Mouse (Mus musculus) MEL (cell line): ENCODE results near the gene Gas2l2. TPM values are rescaled to one million over a fixed set of nuclear protein-coding genes. Genes with fewer than 3 reads are reported as not detected.

Source experiments
- DNase-seq: peaks from one replicate; pipeline ENCODE4 v3.0.0; 2011; ENCODE audit warnings: low read depth, low spot score
- H3K27ac ChIP-seq: 2 replicates; pipeline ENCODE4 v1.5.1; 2012; ENCODE audit warnings: low read depth, mild to moderate bottlenecking, control low read depth, low read length, moderate library complexity; ENCODE audit not compliant: control insufficient read depth
- H3K27me3 ChIP-seq, 2 experiments: fragments of 150-350 bp in 1 of 2; sonication (generic) in 1 of 2; 2 replicates each; pipeline ENCODE4 v1.6.1; 2012; ENCODE audit warnings: low read length in 2 of 2, mild to moderate bottlenecking in 2 of 2, improper control_type of control experiment in 1 of 2, moderate library complexity in 1 of 2; ENCODE audit not compliant: insufficient read depth in 2 of 2, control insufficient read depth in 1 of 2
- H3K36me3 ChIP-seq, 2 experiments: 2 replicates each; pipeline ENCODE4 v1.6.1; 2012 to 2014; ENCODE audit warnings: low read length in 2 of 2, improper control_type of control experiment in 1 of 2, inconsistent platforms in 1 of 2, mild to moderate bottlenecking in 1 of 2; ENCODE audit not compliant: insufficient read depth in 2 of 2, control insufficient read depth in 1 of 2
- H3K4me1 ChIP-seq, 2 experiments: fragments of 150-350 bp in 1 of 2; sonication (generic) in 1 of 2; 2 replicates each; pipeline ENCODE4 v1.6.1; 2012; ENCODE audit warnings: low read length in 2 of 2, improper control_type of control experiment in 1 of 2, mild to moderate bottlenecking in 1 of 2; ENCODE audit not compliant: insufficient read depth in 2 of 2, control insufficient read depth in 1 of 2
- H3K4me3 ChIP-seq, 2 experiments: fragments of 150-350 bp in 1 of 2; sonication (generic) in 1 of 2; 2 replicates each; pipeline ENCODE4 v1.5.1; 2012; ENCODE audit warnings: low read depth in 2 of 2, low read length in 2 of 2, mild to moderate bottlenecking in 2 of 2, moderate library complexity in 2 of 2, control low read depth in 1 of 2, improper control_type of control experiment in 1 of 2; ENCODE audit not compliant: control insufficient read depth in 1 of 2, insufficient read depth in 1 of 2
- H3K79me2 ChIP-seq: 2 replicates; pipeline ENCODE4 v1.6.1; 2012; ENCODE audit warnings: mild to moderate bottlenecking, low read length, moderate library complexity; ENCODE audit not compliant: control insufficient read depth, poor library complexity, insufficient read depth
- H3K9ac ChIP-seq: 2 replicates; pipeline ENCODE4 v1.6.1; 2012; ENCODE audit warnings: low read depth, mild to moderate bottlenecking, control low read depth, low read length, moderate library complexity; ENCODE audit not compliant: control insufficient read depth, poor library complexity, severe bottlenecking
- H3K9me3 ChIP-seq: fragments of 150-350 bp; sonication (generic); replicated peaks from 2 replicates; pipeline ENCODE4 v1.6.1; 2012; ENCODE audit warnings: mild to moderate bottlenecking, low read length, improper control_type of control experiment, moderate library complexity; ENCODE audit not compliant: insufficient read depth
- CHD1 ChIP-seq: IDR thresholded peaks from 2 replicates; pipeline ENCODE4 v1.6.1; 2012; ENCODE audit warnings: low read depth, mild to moderate bottlenecking, inconsistent platforms, low read length, improper control_type of control experiment
- CHD2 ChIP-seq: IDR thresholded peaks from 2 replicates; pipeline ENCODE4 v1.6.1; 2011; ENCODE audit warnings: low read length, improper control_type of control experiment
- CTCF ChIP-seq, 3 experiments: IDR thresholded peaks in 2 of 3; conservative IDR thresholded peaks in 1 of 3; 2 replicates each; pipeline ENCODE4 v1.5.1; 2011 to 2012; ENCODE audit warnings: low read length in 3 of 3, low read depth in 2 of 3, mild to moderate bottlenecking in 2 of 3, improper control_type of control experiment in 1 of 3, inconsistent platforms in 1 of 3, mixed read lengths in 1 of 3, moderate library complexity in 1 of 3; ENCODE audit not compliant: control insufficient read depth in 1 of 3, insufficient read depth in 1 of 3, poor library complexity in 1 of 3, severe bottlenecking in 1 of 3
- E2F4 ChIP-seq: IDR thresholded peaks from 2 replicates; pipeline ENCODE4 v1.6.1; 2011; ENCODE audit warnings: low read depth, low read length, improper control_type of control experiment, borderline replicate concordance
- EP300 ChIP-seq, 2 experiments: IDR thresholded peaks; 2 replicates each; pipeline ENCODE4 v1.6.1; 2011; ENCODE audit warnings: improper control_type of control experiment in 2 of 2, low read length in 2 of 2, low read depth in 1 of 2, mild to moderate bottlenecking in 1 of 2
- ETS1 ChIP-seq: IDR thresholded peaks from 2 replicates; pipeline ENCODE4 v1.6.1; 2012; ENCODE audit warnings: low read depth, mild to moderate bottlenecking, inconsistent platforms, low read length, improper control_type of control experiment, moderate library complexity
- HCFC1 ChIP-seq: IDR thresholded peaks from 2 replicates; pipeline ENCODE4 v1.6.1; 2012; ENCODE audit warnings: low read depth, mild to moderate bottlenecking, inconsistent platforms, low read length, improper control_type of control experiment, moderate library complexity
- KAT2A ChIP-seq: conservative IDR thresholded peaks from 2 replicates; pipeline ENCODE4 v1.6.1; 2012; ENCODE audit warnings: low read depth, low read length, improper control_type of control experiment, inconsistent platforms
- MAX ChIP-seq: IDR thresholded peaks from 2 replicates; pipeline ENCODE4 v1.6.1; 2011; ENCODE audit warnings: low read length, improper control_type of control experiment
- MXI1 ChIP-seq: IDR thresholded peaks from 2 replicates; pipeline ENCODE4 v1.6.1; 2011; ENCODE audit warnings: mild to moderate bottlenecking, low read depth, low read length, improper control_type of control experiment
- NELFE ChIP-seq: IDR thresholded peaks from 2 replicates; pipeline ENCODE4 v1.6.1; 2011; ENCODE audit warnings: low read depth, low read length, improper control_type of control experiment
- SMC3 ChIP-seq: IDR thresholded peaks from 2 replicates; pipeline ENCODE4 v1.6.1; 2011; ENCODE audit warnings: low read depth, low read length, improper control_type of control experiment
- TAL1 ChIP-seq: IDR thresholded peaks from 2 replicates; pipeline ENCODE4 v1.6.1; 2012; ENCODE audit warnings: mild to moderate bottlenecking, inconsistent platforms, low read length, moderate library complexity, mixed read lengths
- TCF12 ChIP-seq: IDR thresholded peaks from 2 replicates; pipeline ENCODE4 v1.6.1; 2014; ENCODE audit warnings: low read depth, mild to moderate bottlenecking, inconsistent platforms, low read length, improper control_type of control experiment, moderate library complexity
- UBTF ChIP-seq: IDR thresholded peaks from 2 replicates; pipeline ENCODE4 v1.6.1; 2012; ENCODE audit warnings: low read depth, mild to moderate bottlenecking, inconsistent platforms, low read length, improper control_type of control experiment, moderate library complexity, borderline replicate concordance; ENCODE audit not compliant: insufficient read depth
- USF1 ChIP-seq: IDR thresholded peaks from 2 replicates; pipeline ENCODE4 v1.6.1; 2014; ENCODE audit warnings: low read depth, mild to moderate bottlenecking, inconsistent platforms, low read length, improper control_type of control experiment, moderate library complexity
- USF2 ChIP-seq, 2 experiments: IDR thresholded peaks; 2 replicates each; pipeline ENCODE4 v1.6.1; 2011 to 2012; ENCODE audit warnings: improper control_type of control experiment in 2 of 2, low read length in 2 of 2, borderline replicate concordance in 1 of 2, inconsistent platforms in 1 of 2, low read depth in 1 of 2, mild to moderate bottlenecking in 1 of 2; ENCODE audit not compliant: insufficient read depth in 1 of 2
- ZKSCAN1 ChIP-seq: IDR thresholded peaks from 2 replicates; pipeline ENCODE4 v1.6.1; 2012; ENCODE audit warnings: low read depth, mild to moderate bottlenecking, inconsistent platforms, low read length, improper control_type of control experiment, moderate library complexity
- polyA plus RNA-seq, 2 experiments: library from polyadenylated mRNA; stranded (reverse) in 1 of 2; unstranded in 1 of 2; fragments of >175 nt in 1 of 2; fragments of >200 nt in 1 of 2; gene quantifications; 2 replicates each; pipeline versions ENCODE4 v1.2.1 to v1.2.4; 2012; ENCODE audit warnings: low replicate concordance in 2 of 2, low read depth in 1 of 2; ENCODE audit not compliant: insufficient read length in 2 of 2, insufficient read depth in 1 of 2, missing spikeins in 1 of 2
- total RNA-seq: library from RNA; depleted of rRNA; stranded (reverse); fragments of 300-350 nt; gene quantifications from 2 replicates; pipeline ENCODE4 v1.2.3, GENCODE M21; 2012

Gas2l2 gene
- total and polyA plus RNA-seq, 3 experiments = not detected

DNA sequence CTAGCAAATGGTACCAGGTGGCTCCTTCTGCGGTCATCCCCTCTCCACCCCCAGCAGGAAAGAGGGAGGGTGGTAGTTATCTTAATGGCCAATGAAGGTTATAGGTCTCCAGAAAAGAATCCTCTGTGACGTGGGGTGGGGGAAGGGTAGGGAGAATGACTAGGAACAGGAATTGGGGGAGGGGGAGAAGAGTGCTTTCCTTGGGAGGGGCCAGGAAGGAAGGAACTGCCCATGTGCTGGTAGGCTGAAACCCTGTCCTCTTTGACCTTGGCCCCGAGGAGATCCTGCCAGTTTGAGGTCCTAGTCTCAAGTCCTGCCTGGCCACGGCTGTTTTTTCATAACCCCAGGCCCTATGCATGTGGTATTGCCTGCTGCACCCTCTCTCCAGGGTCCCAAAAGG lies 20.0 kb upstream of the Gas2l2 start:
- no peak overlapping the region for H3K9ac ChIP-seq
- H3K4me1 ChIP-seq = no peaks in the 10 kb centered on the region
- H3K79me2 ChIP-seq = no peaks in the 10 kb centered on the region
- peaks cover 2 to 19% of the 10 kb centered on the region in 2 experiments; a peak in 3 of 4 replicates for H3K27me3 ChIP-seq
- TF ChIP-seq CHD2 = no peak
- TF ChIP-seq SMC3 = no peak
- TF ChIP-seq E2F4 = no peak
- TF ChIP-seq CTCF (IDR thresholded peaks at IDR 0.05 in 2 of 3, conservative IDR thresholded peaks at IDR 0.05 in 1 of 3; ENCODE audit: control insufficient read depth in 1 of 3, insufficient read depth in 1 of 3, low read depth in 2 of 3, low read length in 3 of 3, poor library complexity in 1 of 3, severe bottlenecking in 1 of 3) = no peak
- TF ChIP-seq TCF12 = no peak
- no peak for TF ChIP-seq CHD1
- TF ChIP-seq EP300 (IDR thresholded peaks at IDR 0.05; ENCODE audit: low read depth in 1 of 2, low read length in 2 of 2) = no peak
- TF ChIP-seq UBTF = no peak
- no peak for TF ChIP-seq ETS1
- TF ChIP-seq HCFC1 = no peak
- no peak for TF ChIP-seq NELFE
- no peak for TF ChIP-seq MXI1
- no peak for TF ChIP-seq MAX
- TF ChIP-seq ZKSCAN1 = no peak
- TF ChIP-seq USF1 = no peak
- H3K36me3 ChIP-seq = no peaks in the 10 kb centered on the region
- no peak for DNase-seq
- no peaks in the 10 kb centered on the region for H3K9me3 ChIP-seq
- H3K27ac ChIP-seq = no peak overlapping the region
- H3K4me3 ChIP-seq = no peak overlapping the region

DNA sequence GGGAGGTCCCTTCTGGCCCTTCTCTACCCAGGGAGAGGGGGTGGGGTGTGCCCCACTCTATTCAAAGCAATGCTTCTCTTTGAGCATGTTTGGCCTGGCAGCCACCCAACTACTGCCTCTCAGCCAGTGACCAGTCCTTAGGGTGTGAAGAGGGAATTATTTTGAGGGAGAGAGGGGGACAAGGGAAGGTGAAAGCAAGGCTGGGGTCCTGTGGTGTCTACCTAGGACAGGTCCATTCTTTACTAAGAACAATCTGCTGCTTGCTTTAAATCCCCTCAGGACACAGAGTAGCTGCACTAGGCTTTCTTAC lies 19.6 kb upstream of the Gas2l2 start:
- H3K9ac ChIP-seq = no peak overlapping the region
- DNase-seq = no peak
- no peaks in the 10 kb centered on the region for H3K4me1 ChIP-seq
- TF ChIP-seq TAL1 (no peak), USF2 (IDR thresholded peaks at IDR 0.05; ENCODE audit: borderline replicate concordance in 1 of 2, insufficient read depth in 1 of 2, low read depth in 1 of 2, low read length in 2 of 2) (no peak), HCFC1 (no peak), TCF12 (no peak), KAT2A (no peak), EP300 (IDR thresholded peaks at IDR 0.05; ENCODE audit: low read depth in 1 of 2, low read length in 2 of 2) (no peak), MXI1 (no peak)
- H3K4me3 ChIP-seq = no peak overlapping the region
- no peak overlapping the region for H3K27ac ChIP-seq
- H3K79me2 ChIP-seq = no peaks in the 10 kb centered on the region
- H3K36me3 ChIP-seq = no peaks in the 10 kb centered on the region
- H3K9me3 ChIP-seq = no peaks in the 10 kb centered on the region
- peaks cover 2 to 18% of the 10 kb centered on the region in 2 experiments; a peak in 3 of 4 replicates for H3K27me3 ChIP-seq
